Mouse (Mus musculus) intestine, postnatal 0 days (tissue): ENCODE measurements around the gene 5530400C23Rik. TPM values are rescaled to one million over a fixed set of nuclear protein-coding genes. Genes with fewer than 3 reads are reported as not detected.
"Not testable (repeated sequence)": the region's sequence is repeated elsewhere in the genome, so short reads cannot be mapped to it uniquely, and the experiment has no call there.

Experiments used
- ATAC-seq: fragments of 200-750 bp; cut with Nextera tagmentation; 2 replicates; pipeline ENCODE4 v1.8.0; 2017; ENCODE audit warnings: mild to moderate bottlenecking, moderate TSS enrichment, moderate library complexity
- H3K27ac ChIP-seq: fragments of 300-500 bp; sonication (generic); 2 replicates; pipeline ENCODE4 v1.5.1; 2014; ENCODE audit warnings: mild to moderate bottlenecking, low read depth, low read length, moderate library complexity
- H3K27me3 ChIP-seq: fragments of 300-500 bp; sonication (generic); replicated peaks from 2 replicates; pipeline ENCODE4 v1.6.1; 2014; ENCODE audit warnings: low read length, mixed read lengths; ENCODE audit not compliant: control insufficient read depth, insufficient read depth
- H3K36me3 ChIP-seq: fragments of 300-500 bp; sonication (generic); 2 replicates; pipeline ENCODE4 v1.6.1; 2014; ENCODE audit warnings: mild to moderate bottlenecking, moderate library complexity; ENCODE audit not compliant: control insufficient read depth, insufficient read depth
- H3K4me1 ChIP-seq: fragments of 300-500 bp; sonication (generic); replicated peaks from 2 replicates; pipeline ENCODE4 v1.6.1; 2014; ENCODE audit warnings: antibody characterized with exemption, low read length, mixed read lengths; ENCODE audit not compliant: control insufficient read depth, insufficient read depth
- H3K4me2 ChIP-seq: fragments of 300-500 bp; sonication (generic); replicated peaks from 2 replicates; pipeline ENCODE4 v1.6.1; 2014; ENCODE audit warnings: low read depth, mild to moderate bottlenecking, moderate library complexity
- H3K4me3 ChIP-seq: fragments of 300-500 bp; sonication (generic); 2 replicates; pipeline ENCODE4 v1.5.1; 2014; ENCODE audit warnings: low read depth, low read length
- H3K9ac ChIP-seq: fragments of 300-500 bp; sonication (generic); 2 replicates; pipeline ENCODE4 v1.6.1; 2014; ENCODE audit warnings: mild to moderate bottlenecking, low read depth, low read length
- H3K9me3 ChIP-seq: fragments of 300-500 bp; sonication (generic); 2 replicates; pipeline ENCODE4 v1.6.1; 2016; ENCODE audit warnings: mixed run types; ENCODE audit not compliant: control insufficient read depth
- CTCF ChIP-seq: sonication (generic); IDR thresholded peaks from 2 replicates; pipeline ENCODE4 v1.5.1; 2016; ENCODE audit warnings: low read depth, mild to moderate bottlenecking, control low read depth, antibody characterized with exemption, moderate library complexity
- WGBS: fragments of 180-500 bp; shearing (Covaris S2); extraction: QIAGEN DNeasy Blood & Tissue Kit; methylation state at CpG from one replicate; pipeline ENCODE4 v1.1.7; 2014; 5-methylcytosine and 5-hydroxymethylcytosine counted together
- polyA plus RNA-seq: library from polyadenylated mRNA; unstranded; fragments of >200 nt; fragmentation: Nextera tagmentation; extraction: Ambion mirVana; gene quantifications from 2 replicates; pipeline ENCODE4 v1.2.1, GENCODE M21; 2015

The 5530400C23Rik gene
- not detected in 2 replicates for polyA plus RNA-seq

GRCm38 (mm10) chr6:133291916-133292315, at the start of gene 5530400C23Rik:
5530400C23Rik (plus strand) TSS chr6:133292216.
- not testable (repeated sequence) for H3K9me3 ChIP-seq, ATAC-seq, H3K27ac ChIP-seq, H3K27me3 ChIP-seq, H3K4me1 ChIP-seq, H3K4me2 ChIP-seq, H3K9ac ChIP-seq, H3K4me3 ChIP-seq, H3K36me3 ChIP-seq

- no peak for ATAC-seq
- Histone ChIP-seq H3K27me3 (no peaks in the 10 kb centered on the region), H3K4me1 (no peaks in the 10 kb centered on the region), H3K9ac (no peak overlapping the region), H3K4me2 (no peak overlapping the region), H3K9me3 (no peaks in the 10 kb centered on the region), H3K4me3 (no peak overlapping the region), H3K27ac (no peak overlapping the region), H3K36me3 (no peaks in the 10 kb centered on the region)
- no peak for TF ChIP-seq CTCF
- WGBS: 80% methylated on average over 3 of the region's 3 CpGs
Observed at GRCm38 (mm10) chr6:133305952-133306715, 14.1 kb downstream of the 5530400C23Rik start.

- not testable (repeated sequence) for H3K27me3 ChIP-seq, H3K9me3 ChIP-seq, H3K9ac ChIP-seq, H3K4me3 ChIP-seq, H3K36me3 ChIP-seq, H3K27ac ChIP-seq, ATAC-seq, H3K4me1 ChIP-seq, H3K4me2 ChIP-seq
- WGBS: 75% methylated on average over 2 of the region's 2 CpGs
Observed at GRCm38 (mm10) chr6:133313896-133314295, 21.9 kb downstream of the 5530400C23Rik start.

GRCm38 (mm10) chr6:133338535-133338934, 46.5 kb downstream of the 5530400C23Rik start:
- Histone ChIP-seq H3K4me2 (no peak overlapping the region), H3K36me3 (no peaks in the 10 kb centered on the region), H3K27ac (no peak overlapping the region), H3K4me1 (no peaks in the 10 kb centered on the region), H3K9ac (no peak overlapping the region), H3K9me3 (no peaks in the 10 kb centered on the region), H3K4me3 (no peak overlapping the region), H3K27me3 (no peaks in the 10 kb centered on the region)
- TF ChIP-seq CTCF: peak; percentile 49
- ATAC-seq: no peak
- WGBS: 76% methylated on average over 1 of the region's 1 CpGs

- WGBS: 9% methylated on average over 5 of the region's 5 CpGs
- ATAC-seq: peak; percentile 92
- H3K36me3 ChIP-seq: not testable (repeated sequence)
Observed at GRCm38 (mm10) chr6:133341731-133342130, 49.7 kb downstream of the 5530400C23Rik start.

More at GRCm38 (mm10) chr6:133341731-133342130, 49.7 kb downstream of the 5530400C23Rik start:
- H3K27ac ChIP-seq, H3K4me2 ChIP-seq, H3K9me3 ChIP-seq, H3K9ac ChIP-seq, H3K4me3 ChIP-seq, H3K4me1 ChIP-seq, H3K27me3 ChIP-seq: not testable (repeated sequence)

Other genes with a start within 250 kb of the 5530400C23Rik start
- gene Tas2r140, start 236.4 kb upstream of the 5530400C23Rik start, polyA plus RNA-seq: not detected in 2 replicates
- 73.1 and 77.4 TPM in 2 replicates for gene Smim10l1, start 187.3 kb upstream of the 5530400C23Rik start, polyA plus RNA-seq